Mouse (Mus musculus) regulatory T cell (primary cell): ENCODE measurements around the gene Abcb4.
"Not testable (repeated sequence)": the region's sequence is repeated elsewhere in the genome, so short reads cannot be mapped to it uniquely, and the experiment has no call there.

ENCODE experiments used
- in situ Hi-C: fragments of 300-600 bp; cut with MboI, MseI; formaldehyde crosslinking; loops from one replicate; pipeline ENCODE4 v1.15.1; 2025; ENCODE audit warnings: high pct_unique_total_duplicates

Abcb4 gene

GRCm38 (mm10) chr5:8997513-8997895 is 104.0 kb downstream of the Abcb4 start:
- in situ Hi-C loops, result loop anchor here (5.0 kb wide), 1 partner anchor 65 kb away; no protein-coding TSS in a partner anchor

- in situ Hi-C loops, result loop anchor here (5.0 kb wide), 1 partner anchor 63 kb away; no protein-coding TSS in a partner anchor
Measured at GRCm38 (mm10) chr5:8999108-8999507, 105.6 kb downstream of the Abcb4 start.

- in situ Hi-C loops, result not testable (repeated sequence)
Measured at GRCm38 (mm10) chr5:9000006-9000405, 106.5 kb downstream of the Abcb4 start.

GRCm38 (mm10) chr5:9006585-9006984 is 113.1 kb downstream of the Abcb4 start:
- in situ Hi-C loops, result not testable (repeated sequence)
